Mouse (Mus musculus): ENCODE data around the gene Fgfr2. TPM values are rescaled to one million over a fixed set of nuclear protein-coding genes. Genes with fewer than 3 reads are reported as not detected.
"Not testable (repeated sequence)": the region's sequence is repeated elsewhere in the genome, so short reads cannot be mapped to it uniquely, and the experiment has no call there.

The Fgfr2 gene
- polyA plus RNA-seq, 1 experiment, result 0.17 TPM

GRCm38 (mm10) chr7:130403346-130403745 is 2719.8 kb downstream of the Fgfr2 start:
- no peaks in the 10 kb centered on the region for H3K27me3 ChIP-seq (ENCODE audit: control insufficient read depth, insufficient read depth, insufficient read length)
- no peak for TF ChIP-seq MYOG (IDR thresholded peaks at IDR 0.05; ENCODE audit: control insufficient read depth in 1 of 3, insufficient read depth in 1 of 3, insufficient read length in 2 of 3, low read depth in 2 of 3)
- TF ChIP-seq TCF12 (IDR thresholded peaks at IDR 0.05; ENCODE audit: insufficient read depth, poor library complexity, severe bottlenecking), result no peak
- TF ChIP-seq SRF (IDR thresholded peaks at IDR 0.05; ENCODE audit: control insufficient read depth, insufficient read length, low read depth), result no peak
- no peak for TF ChIP-seq E2F4 (IDR thresholded peaks at IDR 0.05; ENCODE audit: insufficient read depth)
- TF ChIP-seq REST (IDR thresholded peaks at IDR 0.05; ENCODE audit: insufficient read depth, insufficient read length), result no peak
- TF ChIP-seq POLR2AphosphoS2 (IDR thresholded peaks at IDR 0.05; ENCODE audit: insufficient read length, low read depth), result no peak
- TF ChIP-seq USF1 (IDR thresholded peaks at IDR 0.05; ENCODE audit: low read depth), result no peak
- no peak for TF ChIP-seq MYOD1 (IDR thresholded peaks at IDR 0.05; ENCODE audit: control insufficient read depth in 1 of 3, insufficient read length in 2 of 3, low read depth in 2 of 3)
- TF ChIP-seq POLR2A (IDR thresholded peaks at IDR 0.05; ENCODE audit: insufficient read length, low read depth), result no peak
- no peak for TF ChIP-seq MAX (IDR thresholded peaks at IDR 0.05; ENCODE audit: low read depth)
- no peak for TF ChIP-seq CEBPB (IDR thresholded peaks at IDR 0.05; ENCODE audit: insufficient read depth, poor library complexity, severe bottlenecking)
- no peak for TF ChIP-seq TCF3 (IDR thresholded peaks at IDR 0.05; ENCODE audit: insufficient read length, low read depth)

GRCm38 (mm10) chr7:130394697-130395096 is 2728.5 kb downstream of the Fgfr2 start:
- Histone ChIP-seq H3K4me3 (no peak overlapping the region), H3ac (ENCODE audit: control insufficient read depth, insufficient read length) (no peak overlapping the region), H3K4me2 (ENCODE audit: low read depth) (no peak overlapping the region), H3K36me3 (ENCODE audit: control insufficient read depth, insufficient read depth) (no peaks in the 10 kb centered on the region), H3K27me3 (ENCODE audit: control insufficient read depth, insufficient read depth, insufficient read length) (no peaks in the 10 kb centered on the region), H3K79me2 (ENCODE audit: control insufficient read depth, insufficient read depth) (no peaks in the 10 kb centered on the region)
- no peak for TF ChIP-seq USF1 (IDR thresholded peaks at IDR 0.05; ENCODE audit: low read depth)
- no peak for TF ChIP-seq POLR2A (IDR thresholded peaks at IDR 0.05; ENCODE audit: insufficient read length, low read depth)
- TF ChIP-seq CEBPB (IDR thresholded peaks at IDR 0.05; ENCODE audit: insufficient read depth, poor library complexity, severe bottlenecking), result no peak

More at GRCm38 (mm10) chr7:130403346-130403745, 2719.8 kb downstream of the Fgfr2 start:
- Histone ChIP-seq H3K4me3 (no peak overlapping the region), H3ac (ENCODE audit: control insufficient read depth, insufficient read length) (no peak overlapping the region), H3K36me3 (ENCODE audit: control insufficient read depth, insufficient read depth) (no peaks in the 10 kb centered on the region), H3K79me2 (ENCODE audit: control insufficient read depth, insufficient read depth) (no peaks in the 10 kb centered on the region), H3K4me2 (ENCODE audit: low read depth) (no peak overlapping the region)

GRCm38 (mm10) chr7:130390060-130390459 is 2733.1 kb downstream of the Fgfr2 start:
- not testable (repeated sequence) for H3K27me3 ChIP-seq (ENCODE audit: control insufficient read depth, insufficient read depth, insufficient read length); H3ac ChIP-seq (ENCODE audit: control insufficient read depth, insufficient read length); H3K36me3 ChIP-seq (ENCODE audit: control insufficient read depth, insufficient read depth); H3K79me2 ChIP-seq (ENCODE audit: control insufficient read depth, insufficient read depth); H3K4me2 ChIP-seq (ENCODE audit: low read depth); H3K4me3 ChIP-seq

GRCm38 (mm10) chr7:130386308-130386707 is 2736.8 kb downstream of the Fgfr2 start:
- Histone ChIP-seq H3K4me2 (ENCODE audit: low read depth) (no peak overlapping the region), H3K79me2 (ENCODE audit: control insufficient read depth, insufficient read depth) (no peaks in the 10 kb centered on the region), H3K36me3 (ENCODE audit: control insufficient read depth, insufficient read depth) (peaks cover 7% of the 10 kb centered on the region), H3K27me3 (ENCODE audit: control insufficient read depth, insufficient read depth, insufficient read length) (no peaks in the 10 kb centered on the region), H3ac (ENCODE audit: control insufficient read depth, insufficient read length) (no peak overlapping the region), H3K4me3 (no peak overlapping the region)
- no peak for TF ChIP-seq REST (IDR thresholded peaks at IDR 0.05; ENCODE audit: insufficient read depth, insufficient read length)
- TF ChIP-seq TCF3 (IDR thresholded peaks at IDR 0.05; ENCODE audit: insufficient read length, low read depth), result no peak
- TF ChIP-seq USF1 (IDR thresholded peaks at IDR 0.05; ENCODE audit: low read depth), result no peak
- no peak for TF ChIP-seq POLR2AphosphoS2 (IDR thresholded peaks at IDR 0.05; ENCODE audit: insufficient read length, low read depth)
- no peak for TF ChIP-seq CEBPB (IDR thresholded peaks at IDR 0.05; ENCODE audit: insufficient read depth, poor library complexity, severe bottlenecking)
- TF ChIP-seq MAX (IDR thresholded peaks at IDR 0.05; ENCODE audit: low read depth), result no peak
- TF ChIP-seq E2F4 (IDR thresholded peaks at IDR 0.05; ENCODE audit: insufficient read depth), result no peak
- no peak for TF ChIP-seq SRF (IDR thresholded peaks at IDR 0.05; ENCODE audit: control insufficient read depth, insufficient read length, low read depth)
- no peak for TF ChIP-seq POLR2A (IDR thresholded peaks at IDR 0.05; ENCODE audit: insufficient read length, low read depth)
- no peak for TF ChIP-seq MYOD1 (IDR thresholded peaks at IDR 0.05; ENCODE audit: control insufficient read depth in 1 of 3, insufficient read length in 2 of 3, low read depth in 2 of 3)
- TF ChIP-seq MYOG (IDR thresholded peaks at IDR 0.05; ENCODE audit: control insufficient read depth in 1 of 3, insufficient read depth in 1 of 3, insufficient read length in 2 of 3, low read depth in 2 of 3), result no peak
- no peak for TF ChIP-seq TCF12 (IDR thresholded peaks at IDR 0.05; ENCODE audit: insufficient read depth, poor library complexity, severe bottlenecking)

- H3K79me2 ChIP-seq (ENCODE audit: control insufficient read depth, insufficient read depth), result no peaks in the 10 kb centered on the region
- H3K36me3 ChIP-seq (ENCODE audit: control insufficient read depth, insufficient read depth), result peaks cover 7% of the 10 kb centered on the region
- no peak overlapping the region for H3K4me2 ChIP-seq (ENCODE audit: low read depth)
- H3ac ChIP-seq (ENCODE audit: control insufficient read depth, insufficient read length), result no peak overlapping the region
- H3K27me3 ChIP-seq (ENCODE audit: control insufficient read depth, insufficient read depth, insufficient read length), result no peaks in the 10 kb centered on the region
- no peak overlapping the region for H3K4me3 ChIP-seq
- TF ChIP-seq MYOG (IDR thresholded peaks at IDR 0.05; ENCODE audit: control insufficient read depth in 1 of 3, insufficient read depth in 1 of 3, insufficient read length in 2 of 3, low read depth in 2 of 3) (no peak), MYOD1 (IDR thresholded peaks at IDR 0.05; ENCODE audit: control insufficient read depth in 1 of 3, insufficient read length in 2 of 3, low read depth in 2 of 3) (no peak), SRF (IDR thresholded peaks at IDR 0.05; ENCODE audit: control insufficient read depth, insufficient read length, low read depth) (no peak), TCF3 (IDR thresholded peaks at IDR 0.05; ENCODE audit: insufficient read length, low read depth) (no peak), E2F4 (IDR thresholded peaks at IDR 0.05; ENCODE audit: insufficient read depth) (no peak), POLR2AphosphoS2 (IDR thresholded peaks at IDR 0.05; ENCODE audit: insufficient read length, low read depth) (no peak), CEBPB (IDR thresholded peaks at IDR 0.05; ENCODE audit: insufficient read depth, poor library complexity, severe bottlenecking) (no peak), USF1 (IDR thresholded peaks at IDR 0.05; ENCODE audit: low read depth) (no peak), POLR2A (IDR thresholded peaks at IDR 0.05; ENCODE audit: insufficient read length, low read depth) (no peak), REST (IDR thresholded peaks at IDR 0.05; ENCODE audit: insufficient read depth, insufficient read length) (no peak), TCF12 (IDR thresholded peaks at IDR 0.05; ENCODE audit: insufficient read depth, poor library complexity, severe bottlenecking) (no peak), MAX (IDR thresholded peaks at IDR 0.05; ENCODE audit: low read depth) (no peak)
Measured at GRCm38 (mm10) chr7:130385732-130386294, 2737.3 kb downstream of the Fgfr2 start.
